13 mouse cellular contexts compared by ENCODE assay signal in the genomic region with DNA sequence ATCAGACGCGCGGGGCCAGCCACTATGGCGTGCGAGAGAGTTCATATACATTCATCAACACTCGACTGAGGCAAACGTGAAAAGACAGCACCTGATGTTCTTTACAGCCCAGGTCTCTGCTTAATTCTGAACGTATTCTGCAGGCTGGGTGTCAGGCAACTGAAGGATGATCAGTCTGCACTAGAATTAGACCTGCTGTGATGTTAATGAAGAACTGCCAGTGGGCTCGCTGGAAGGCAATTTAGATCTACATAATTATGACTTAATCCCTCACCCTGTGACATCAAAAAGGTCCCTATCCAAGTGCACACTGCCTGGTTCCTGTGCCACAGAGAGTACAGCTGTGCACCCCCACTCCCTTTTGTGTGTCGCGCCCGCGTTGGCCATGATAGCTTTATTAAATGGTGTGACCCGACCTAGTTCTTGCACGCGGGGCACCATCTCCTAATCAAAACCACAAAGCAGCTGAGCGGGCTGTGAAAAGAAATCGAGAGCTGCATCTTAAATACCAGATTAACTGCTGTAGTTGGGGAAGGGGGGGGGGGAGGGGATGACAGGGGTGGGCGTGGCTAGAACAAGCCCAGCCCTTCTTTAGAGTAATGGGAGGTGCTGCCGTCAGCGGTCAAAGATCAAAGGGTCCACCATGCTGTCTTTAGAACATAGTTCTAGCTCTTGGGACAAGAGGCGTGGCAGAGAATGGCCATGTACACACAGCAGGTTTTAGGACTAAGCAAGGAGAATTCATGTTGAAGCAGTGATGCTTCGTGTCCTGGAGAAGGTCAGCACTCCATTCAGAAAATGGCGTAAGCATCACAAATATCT. TPM values are rescaled to one million over a fixed set of nuclear protein-coding genes. Genes with fewer than 3 reads are reported as not detected.
DNase-seq lines count a peak whose midpoint lies in the region; ATAC-seq and TF ChIP-seq lines count a peak whose summit lies in the region.
"Had no signal": no experiment of that assay in that cellular context is flagged by ENCODE, and none has a peak within 500 bp of the region (broad histone marks: within the 10 kb centered on the region; RNA-seq: fewer than 3 reads in every experiment).

No protein-coding gene starts in this region.

- 0 out of 2 replicates have a peak, but pooled peaks cover 4% of the 10 kb centered on the region for H3K4me1 ChIP-seq in forebrain, embryonic 14.5 days (ENCODE audit: control insufficient read depth, insufficient read depth, low read length)
- H3K4me1 ChIP-seq in neural tube, embryonic 15.5 days = 0 out of 2 replicates have a peak, but pooled peaks cover 10% of the 10 kb centered on the region
- no peaks in the 10 kb centered on the region for H3K4me1 ChIP-seq in lung, adult 2 months (ENCODE audit: control insufficient read depth, insufficient read depth, low read length)
- H3K4me1 ChIP-seq: liver, embryonic 12.5 days had no signal

- TF ChIP-seq POLR2A in lung, adult 2 months (IDR thresholded peaks at IDR 0.05; ENCODE audit: borderline replicate concordance, extremely low read depth, low read depth, low read length) = no peak

- H3K4me3 ChIP-seq in forebrain, embryonic 14.5 days (ENCODE audit: low read depth, low read length) = peak overlapping the region; percentile 7; the same call in 1 of the 2 replicates
- H3K4me3 ChIP-seq in neural tube, embryonic 15.5 days (replicated peaks) = 0 out of 2 replicates have a peak overlapping the region, but pooled peaks have one; percentile 13
- H3K4me3 ChIP-seq in lung, adult 2 months (replicated peaks; ENCODE audit: extremely low read depth, low read depth, low read length) = no peak overlapping the region
- H3K4me3 ChIP-seq: liver, embryonic 12.5 days had no signal

- no peaks in the 10 kb centered on the region for H3K36me3 ChIP-seq in forebrain, embryonic 14.5 days (ENCODE audit: control insufficient read depth, insufficient read depth, low read length)
- H3K36me3 ChIP-seq in neural tube, embryonic 15.5 days = no peaks in the 10 kb centered on the region
- H3K36me3 ChIP-seq: liver, embryonic 12.5 days had no signal

- peak overlapping the region; percentile 27; the same call in 1 of the 2 replicates for H3K4me2 ChIP-seq in forebrain, embryonic 14.5 days (ENCODE audit: low read length)
- H3K4me2 ChIP-seq in neural tube, embryonic 15.5 days = peak overlapping the region; percentile 49
- H3K4me2 ChIP-seq: liver, embryonic 12.5 days had no signal

- H3K9ac ChIP-seq in forebrain, embryonic 14.5 days (ENCODE audit: low read length) = peak overlapping the region; percentile 33; the same call in 1 of the 2 replicates
- 0 out of 2 replicates have a peak overlapping the region, but pooled peaks have one; percentile 20 for H3K9ac ChIP-seq in neural tube, embryonic 15.5 days (replicated peaks)
- H3K9ac ChIP-seq: liver, embryonic 12.5 days had no signal

- peak; percentile 79 for ATAC-seq in forebrain, embryonic 14.5 days
- peak; percentile 76 for ATAC-seq in neural tube, embryonic 15.5 days (ENCODE audit: low FRiP score)
- ATAC-seq: intestine, postnatal 0 days; liver, embryonic 12.5 days; Patski had no signal

- H3K27ac ChIP-seq in forebrain, embryonic 14.5 days (ENCODE audit: low read depth, low read length) = peak overlapping the region; percentile 6; the same call in 1 of the 2 replicates
- peak overlapping the region; percentile 45; the same call in 1 of the 2 replicates for H3K27ac ChIP-seq in neural tube, embryonic 15.5 days (replicated peaks)
- H3K27ac ChIP-seq: liver, embryonic 12.5 days; macrophage had no signal

- 23% methylated on average over 24 of the region's 24 CpGs for WGBS in forebrain, embryonic 14.5 days
- WGBS in neural tube, embryonic 15.5 days = 32% methylated on average over 24 of the region's 24 CpGs
- WGBS in lung, adult 2 months = 66% methylated on average over 24 of the region's 24 CpGs

- DNase-seq in right cerebral cortex, postnatal 14 days = peak; percentile 14
- DNase-seq in right cerebral cortex, adult 18-20 months = no peak
- DNase-seq in forebrain, embryonic 14.5 days (ENCODE audit: low spot score) = peak; percentile 72
- DNase-seq in mesoderm, embryonic 11.5 days (ENCODE audit: low read depth, low spot score) = peak; percentile 20
- DNase-seq in lung, adult 2 months = no peak
- DNase-seq in adrenal gland, postnatal 36 days = no peak
- DNase-seq in heart, adult 18-20 months = no peak
- DNase-seq: cerebellum, adult 9-11 months had no signal

- no peaks in the 10 kb centered on the region for H3K9me3 ChIP-seq in forebrain, embryonic 14.5 days (replicated peaks; ENCODE audit: control insufficient read depth, low read length)
- H3K9me3 ChIP-seq in neural tube, embryonic 15.5 days (replicated peaks) = no peaks in the 10 kb centered on the region
- H3K9me3 ChIP-seq: liver, embryonic 12.5 days had no signal

- no peak for TF ChIP-seq CTCF in lung, adult 2 months (IDR thresholded peaks at IDR 0.05; ENCODE audit: insufficient read depth, low read length)

- H3K27me3 ChIP-seq in forebrain, embryonic 14.5 days (replicated peaks; ENCODE audit: control insufficient read depth, insufficient read depth, low read length) = no peaks in the 10 kb centered on the region
- H3K27me3 ChIP-seq in neural tube, embryonic 15.5 days (replicated peaks) = no peaks in the 10 kb centered on the region
- H3K27me3 ChIP-seq: liver, embryonic 12.5 days; Patski had no signal

RNA-seq across cellular contexts. Expression of gene Lrguk, which starts 36.8 kb away (rescaled TPM):
- polyA plus RNA-seq in forebrain, embryonic 14.5 days (2014; fragmentation: Nextera tagmentation; extraction: Ambion mirVana) = 1.0 and 1.1 TPM in 2 replicates
- polyA plus RNA-seq in neural tube, embryonic 15.5 days (2015; fragmentation: Nextera tagmentation; extraction: Ambion mirVana) = 0.90 and 0.91 TPM in 2 replicates
- polyA plus RNA-seq in lung, adult 2 months (2012; rRNA removed) = 1.5 and 2.1 TPM in 2 replicates
- total RNA-seq in adrenal gland, postnatal 36 days (2021) = under 1 TPM; 0.43 to 0.60 TPM
- total RNA-seq in heart, adult 18-20 months (2021) = under 1 TPM in 1 of 2 experiments, not detected in 1; 0.05 TPM

Comparison
In these comparisons a context has a peak if more than half of its experiments do, and no peak if none do; other contexts are left out.
1. DNase-seq: peak in right cerebral cortex, postnatal 14 days (single experiment), forebrain, embryonic 14.5 days (single experiment) and mesoderm, embryonic 11.5 days (single experiment); none in right cerebral cortex, adult 18-20 months (single experiment), lung, adult 2 months (single experiment), adrenal gland, postnatal 36 days (0 of 2) and heart, adult 18-20 months (0 of 2).